ENCODE assay signal across 10 mouse cellular contexts in the genomic region with DNA sequence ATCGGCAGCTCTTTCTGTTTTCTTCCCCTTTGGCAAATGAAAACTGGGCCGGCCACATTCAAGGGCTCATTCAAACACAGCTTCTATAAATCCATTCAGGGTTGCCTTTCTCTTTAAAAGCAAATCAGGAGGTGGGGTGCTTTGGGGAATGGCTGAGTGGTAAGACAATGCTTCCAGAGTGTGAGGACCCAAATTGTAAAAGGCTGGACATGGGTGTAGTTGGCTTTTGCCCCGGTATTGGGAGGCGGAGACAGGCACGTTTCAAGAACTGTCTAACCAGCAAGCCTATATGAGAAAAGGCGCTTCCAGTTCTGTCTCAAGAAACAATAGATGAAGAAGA.
DNase-seq lines count a peak whose midpoint lies in the region; ATAC-seq and TF ChIP-seq lines count a peak whose summit lies in the region.
"Had no signal": no experiment of that assay in that cellular context is flagged by ENCODE, and none has a peak within 500 bp of the region (broad histone marks: within the 10 kb centered on the region; RNA-seq: fewer than 3 reads in every experiment).

No protein-coding gene starts in this region.

- 35% methylated on average over 6 of the region's 6 CpGs for WGBS in heart, embryonic 11.5 days (ENCODE audit: insufficient replicate concordance)
- WGBS in limb, embryonic 12.5 days, result 34% methylated on average over 6 of the region's 6 CpGs
- WGBS in stomach, postnatal 0 days, result 56% methylated on average over 6 of the region's 6 CpGs
- WGBS in thymus, adult 2 months, result 82% methylated on average over 6 of the region's 6 CpGs

- H3K4me2 ChIP-seq in heart, embryonic 11.5 days, result peak overlapping the region; percentile 64
- H3K4me2 ChIP-seq in limb, embryonic 12.5 days, result peak overlapping the region; percentile 48
- 0 out of 2 replicates have a peak overlapping the region, but pooled peaks have one; percentile 45 for H3K4me2 ChIP-seq in stomach, postnatal 0 days (replicated peaks; ENCODE audit: low read depth)

- H3K27ac ChIP-seq in heart, embryonic 11.5 days (ENCODE audit: low read depth, low read length), result no peak overlapping the region
- H3K27ac ChIP-seq in limb, embryonic 12.5 days, result peak overlapping the region; percentile 35
- no peak overlapping the region for H3K27ac ChIP-seq in stomach, postnatal 0 days (replicated peaks)
- H3K27ac ChIP-seq in thymus, adult 2 months (ENCODE audit: control insufficient read depth, insufficient read depth, low read length), result no peak overlapping the region

- H3K36me3 ChIP-seq in heart, embryonic 11.5 days (ENCODE audit: control insufficient read depth, insufficient read depth, low read length), result no peaks in the 10 kb centered on the region
- H3K36me3 ChIP-seq in limb, embryonic 12.5 days, result no peaks in the 10 kb centered on the region
- no peaks in the 10 kb centered on the region for H3K36me3 ChIP-seq in stomach, postnatal 0 days (ENCODE audit: control insufficient read depth, insufficient read depth, low read length)
- no peaks in the 10 kb centered on the region for H3K36me3 ChIP-seq in thymus, adult 2 months (ENCODE audit: control insufficient read depth, insufficient read depth, low read length)

- ATAC-seq in heart, embryonic 11.5 days (replicated peaks; ENCODE audit: insufficient number of reproducible peaks, low FRiP score, low TSS enrichment), result no peak
- no peak for ATAC-seq in limb, embryonic 12.5 days (ENCODE audit: insufficient number of reproducible peaks, insufficient read depth, low FRiP score, low TSS enrichment, low read depth)
- no peak for ATAC-seq in stomach, postnatal 0 days (ENCODE audit: low FRiP score, low TSS enrichment)
- ATAC-seq: CD4-positive, CD25-positive, alpha-beta regulatory T cell, adult 4 months had no signal

- no peaks in the 10 kb centered on the region for H3K9me3 ChIP-seq in heart, embryonic 11.5 days (replicated peaks; ENCODE audit: control insufficient read depth, low read length)
- no peaks in the 10 kb centered on the region for H3K9me3 ChIP-seq in limb, embryonic 12.5 days
- H3K9me3 ChIP-seq in stomach, postnatal 0 days (ENCODE audit: control insufficient read depth, low read length), result no peaks in the 10 kb centered on the region

- no peak for TF ChIP-seq POLR2A in thymus, adult 2 months (IDR thresholded peaks at IDR 0.05; ENCODE audit: control insufficient read depth, extremely low read depth, insufficient read depth, low read length, poor library complexity)

- peak overlapping the region; percentile 25; the same call in 1 of the 2 replicates for H3K4me3 ChIP-seq in heart, embryonic 11.5 days (ENCODE audit: low read depth, low read length)
- H3K4me3 ChIP-seq in limb, embryonic 12.5 days (replicated peaks), result no peak overlapping the region
- no peak overlapping the region for H3K4me3 ChIP-seq in stomach, postnatal 0 days (ENCODE audit: low read depth, low read length)
- no peak overlapping the region for H3K4me3 ChIP-seq in thymus, adult 2 months (ENCODE audit: control insufficient read depth, insufficient read depth, low read length)
- H3K4me3 ChIP-seq: myocyte had no signal

- H3K9ac ChIP-seq in heart, embryonic 11.5 days (ENCODE audit: low read depth, low read length), result no peak overlapping the region
- no peak overlapping the region for H3K9ac ChIP-seq in limb, embryonic 12.5 days (replicated peaks)
- H3K9ac ChIP-seq in stomach, postnatal 0 days (ENCODE audit: low read length), result no peak overlapping the region

- TF ChIP-seq CTCF in stomach, postnatal 0 days (IDR thresholded peaks at IDR 0.05; ENCODE audit: low read depth), result no peak
- no peak for TF ChIP-seq CTCF in thymus, adult 2 months (IDR thresholded peaks at IDR 0.05; ENCODE audit: borderline replicate concordance, control insufficient read depth, extremely low read depth, insufficient read depth, low read length, poor library complexity)

- no peaks in the 10 kb centered on the region for H3K4me1 ChIP-seq in heart, embryonic 11.5 days (ENCODE audit: control insufficient read depth, insufficient read depth, low read length)
- H3K4me1 ChIP-seq in limb, embryonic 12.5 days (replicated peaks), result peaks cover 22% of the 10 kb centered on the region
- no peaks in the 10 kb centered on the region for H3K4me1 ChIP-seq in stomach, postnatal 0 days (replicated peaks; ENCODE audit: control insufficient read depth, insufficient read depth)
- H3K4me1 ChIP-seq in thymus, adult 2 months (replicated peaks; ENCODE audit: control insufficient read depth, insufficient read depth, low read length), result no peaks in the 10 kb centered on the region

- no peaks in the 10 kb centered on the region for H3K27me3 ChIP-seq in heart, embryonic 11.5 days (ENCODE audit: control insufficient read depth, insufficient read depth, low read length)
- H3K27me3 ChIP-seq in limb, embryonic 12.5 days, result peaks cover 24% of the 10 kb centered on the region
- H3K27me3 ChIP-seq in stomach, postnatal 0 days (ENCODE audit: control insufficient read depth, insufficient read depth, low read length), result no peaks in the 10 kb centered on the region
- H3K27me3 ChIP-seq in thymus, adult 2 months (ENCODE audit: control insufficient read depth, insufficient read depth, low read length), result no peaks in the 10 kb centered on the region

- DNase-seq in heart, adult 18-20 months, result no peak
- peak; percentile 28 to 36 for DNase-seq in right cerebral cortex, postnatal 10 days (ENCODE audit: low spot score in 2 of 2)
- DNase-seq in right cerebral cortex, postnatal 4 days, result no peak
- DNase-seq in stomach, postnatal 0 days (ENCODE audit: low spot score), result no peak
- DNase-seq in adrenal gland, adult 18-20 months (ENCODE audit: low spot score in 2 of 2), result no peak
- no peak for DNase-seq in thymus, adult 2 months

- no peak for TF ChIP-seq EP300 in stomach, postnatal 0 days (optimal IDR thresholded peaks at IDR 0.05)

Comparison
In these comparisons a context has a peak if more than half of its experiments do, and no peak if none do; other contexts are left out.
1. DNase-seq: peak in right cerebral cortex, postnatal 10 days (2 of 2); none in heart, adult 18-20 months (0 of 2), right cerebral cortex, postnatal 4 days (single experiment), stomach, postnatal 0 days (single experiment), adrenal gland, adult 18-20 months (0 of 2) and thymus, adult 2 months (single experiment).
2. Peak in every context shown above with its lines, with median percentiles within 50 percentile points of each other: H3K4me2 ChIP-seq.